In the genomic region with DNA sequence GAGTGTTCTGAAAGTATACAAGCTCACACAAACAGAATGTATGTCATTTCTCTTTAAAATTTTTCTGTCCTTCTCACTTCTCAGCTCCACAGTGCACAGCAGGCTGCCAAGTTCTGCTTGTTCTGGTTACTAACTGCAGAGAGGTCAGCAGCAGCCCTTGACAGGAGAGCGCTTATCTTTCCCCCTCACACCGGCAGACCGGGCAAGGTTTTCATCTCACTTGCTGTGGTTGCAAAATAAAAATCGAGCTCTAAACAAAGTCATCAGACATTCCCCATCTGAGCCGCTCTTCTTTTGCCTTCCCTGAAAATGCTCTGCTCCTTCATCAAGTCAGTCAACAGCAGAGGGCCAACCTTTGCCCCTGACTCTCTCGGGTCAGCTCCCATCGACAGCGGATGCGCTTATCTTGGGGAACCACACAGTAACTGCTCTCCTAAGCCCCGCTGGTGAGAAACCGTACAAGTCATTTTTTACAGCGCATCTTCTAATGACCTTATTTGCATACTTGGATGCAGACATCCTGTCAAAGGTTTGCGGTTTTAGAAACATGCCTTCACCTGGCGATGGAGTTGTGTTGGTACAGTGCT, we compare ENCODE assay signal across 10 mouse cellular contexts.
DNase-seq lines count a peak whose midpoint lies in the region; ATAC-seq and TF ChIP-seq lines count a peak whose summit lies in the region.
"Had no signal": no experiment of that assay in that cellular context is flagged by ENCODE, and none has a peak within 500 bp of the region (broad histone marks: within the 10 kb centered on the region; RNA-seq: fewer than 3 reads in every experiment).

No protein-coding gene starts in this region.

- no peaks in the 10 kb centered on the region for H3K36me3 ChIP-seq in limb, embryonic 11.5 days (ENCODE audit: control insufficient read depth, insufficient read depth, low read length)
- no peaks in the 10 kb centered on the region for H3K36me3 ChIP-seq in limb, embryonic 10.5 days
- peaks cover 4% of the 10 kb centered on the region; the same call in 1 of the 2 replicates for H3K36me3 ChIP-seq in heart, adult 2 months (ENCODE audit: control insufficient read depth, insufficient read depth, low read length)
- H3K36me3 ChIP-seq: G1E; limb, embryonic 12.5 days had no signal

- no peak for ATAC-seq in limb, embryonic 11.5 days (ENCODE audit: insufficient number of reproducible peaks, low FRiP score, low TSS enrichment, low read depth)
- ATAC-seq in erythroid progenitor cell, adult 5-6 weeks (replicated peaks; ENCODE audit: low FRiP score, poor library complexity, severe bottlenecking) = no peak

- TF ChIP-seq POLR2A in heart, adult 2 months (IDR thresholded peaks at IDR 0.05; ENCODE audit: insufficient read depth, low read depth, low read length) = no peak
- TF ChIP-seq POLR2A in cerebellum, adult 2 months (IDR thresholded peaks at IDR 0.05; ENCODE audit: borderline replicate concordance, insufficient read depth, low read length) = no peak

- no peak overlapping the region for H3K4me3 ChIP-seq in limb, embryonic 11.5 days (ENCODE audit: low read depth, low read length)
- no peak overlapping the region for H3K4me3 ChIP-seq in limb, embryonic 10.5 days
- H3K4me3 ChIP-seq in heart, adult 2 months = no peak overlapping the region; the same call in 1 of the 2 replicates
- no peak overlapping the region for H3K4me3 ChIP-seq in cerebellum, adult 2 months (replicated peaks; ENCODE audit: insufficient read depth, low read depth, low read length)
- H3K4me3 ChIP-seq: limb, embryonic 12.5 days had no signal

- 0 out of 2 replicates have a peak, but pooled peaks have one; percentile 17 for TF ChIP-seq EP300 in heart, adult 2 months (IDR thresholded peaks at IDR 0.05; ENCODE audit: insufficient read depth, low read depth, low read length)

- DNase-seq in limb, embryonic 11.5 days (ENCODE audit: low spot score) = peak; percentile 22
- no peak for DNase-seq in limb, embryonic 10.5 days (ENCODE audit: low spot score)
- DNase-seq in adrenal gland, adult 8-10 months = peak; percentile 29
- peak; percentile 35 to 68 for DNase-seq in heart, adult 2 months
- peak; percentile 46 for DNase-seq in liver
- no peak for DNase-seq in cerebellum, adult 2 months
- no peak for DNase-seq in right cerebral cortex, adult 2 months (ENCODE audit: low spot score in 2 of 2)

- no peak overlapping the region for H3K27ac ChIP-seq in limb, embryonic 11.5 days (replicated peaks; ENCODE audit: low read depth, low read length)
- H3K27ac ChIP-seq in limb, embryonic 10.5 days = no peak overlapping the region
- peak overlapping the region; percentile 75 for H3K27ac ChIP-seq in heart, adult 2 months
- H3K27ac ChIP-seq in cerebellum, adult 2 months (ENCODE audit: insufficient read depth, low read length) = no peak overlapping the region
- H3K27ac ChIP-seq: limb, embryonic 12.5 days had no signal

- H3K9ac ChIP-seq in limb, embryonic 11.5 days (ENCODE audit: low read length) = no peak overlapping the region
- H3K9ac ChIP-seq in heart, adult 2 months (ENCODE audit: low read depth, low read length) = peak overlapping the region; percentile 52
- H3K9ac ChIP-seq: limb, embryonic 12.5 days had no signal

- no peaks in the 10 kb centered on the region for H3K4me1 ChIP-seq in limb, embryonic 11.5 days (ENCODE audit: control insufficient read depth, insufficient read depth, low read length)
- peaks cover 14% of the 10 kb centered on the region for H3K4me1 ChIP-seq in limb, embryonic 10.5 days
- H3K4me1 ChIP-seq in heart, adult 2 months (ENCODE audit: control insufficient read depth, insufficient read depth, low read length) = peaks cover 10% of the 10 kb centered on the region
- no peaks in the 10 kb centered on the region; the same call in 1 of the 2 replicates for H3K4me1 ChIP-seq in cerebellum, adult 2 months (ENCODE audit: control insufficient read depth, insufficient read depth, low read length)
- H3K4me1 ChIP-seq: limb, embryonic 12.5 days had no signal

- WGBS in limb, embryonic 11.5 days = 51% methylated on average over 14 of the region's 14 CpGs
- 45% methylated on average over 14 of the region's 14 CpGs for WGBS in limb, embryonic 10.5 days
- WGBS in heart, adult 2 months = 23% methylated on average over 14 of the region's 14 CpGs
- 53% methylated on average over 14 of the region's 14 CpGs for WGBS in cerebellum, adult 2 months

- no peak for TF ChIP-seq CTCF in heart, adult 2 months (IDR thresholded peaks at IDR 0.05)
- no peak for TF ChIP-seq CTCF in cerebellum, adult 2 months (IDR thresholded peaks at IDR 0.05; ENCODE audit: borderline replicate concordance, insufficient read depth, low read depth, low read length)

- no peak overlapping the region for H3K4me2 ChIP-seq in limb, embryonic 11.5 days (ENCODE audit: low read depth, severe bottlenecking)
- H3K4me2 ChIP-seq: limb, embryonic 12.5 days had no signal

- no peaks in the 10 kb centered on the region for H3K27me3 ChIP-seq in limb, embryonic 11.5 days (ENCODE audit: control insufficient read depth, insufficient read depth, low read length)
- H3K27me3 ChIP-seq in limb, embryonic 10.5 days (ENCODE audit: low read depth, poor library complexity, severe bottlenecking) = no peaks in the 10 kb centered on the region
- no peaks in the 10 kb centered on the region for H3K27me3 ChIP-seq in heart, adult 2 months (ENCODE audit: control insufficient read depth, insufficient read depth, low read length)
- H3K27me3 ChIP-seq in cerebellum, adult 2 months (ENCODE audit: control insufficient read depth, insufficient read depth, low read length) = no peaks in the 10 kb centered on the region
- H3K27me3 ChIP-seq: limb, embryonic 12.5 days had no signal

- H3K9me3 ChIP-seq in limb, embryonic 11.5 days (ENCODE audit: control insufficient read depth, low read length) = no peaks in the 10 kb centered on the region
- no peaks in the 10 kb centered on the region for H3K9me3 ChIP-seq in limb, embryonic 10.5 days (replicated peaks)
- H3K9me3 ChIP-seq: G1E; limb, embryonic 12.5 days had no signal

- intact Hi-C loops in heart, adult 2 months (cut with DNase I) = loop anchor here (5.0 kb wide), 1 partner anchor 46 kb away; no protein-coding TSS in a partner anchor

- H3K79me2 ChIP-seq in heart, adult 2 months (replicated peaks; ENCODE audit: control insufficient read depth, insufficient read depth, low read length) = no peaks in the 10 kb centered on the region

Comparison
In these comparisons a context has a peak if more than half of its experiments do, and no peak if none do; other contexts are left out.
1. DNase-seq: peak in limb, embryonic 11.5 days (single experiment), adrenal gland, adult 8-10 months (single experiment), heart, adult 2 months (2 of 2) and liver (single experiment); none in limb, embryonic 10.5 days (single experiment), cerebellum, adult 2 months (0 of 2) and right cerebral cortex, adult 2 months (0 of 2).